Mouse (Mus musculus) lung, embryonic 15.5 days (tissue): Measurements from ENCODE around the gene Rec114. TPM values are rescaled to one million over a fixed set of nuclear protein-coding genes. Genes with fewer than 3 reads are reported as not detected.
A peak's percentile ranks its signal among the peaks of the same experiment; 100 is the strongest.

Source experiments
- ATAC-seq: fragments of 200-750 bp; cut with Nextera tagmentation; 2 replicates; pipeline ENCODE4 v1.8.0; 2017; ENCODE audit warnings: moderate number of reproducible peaks, borderline replicate concordance; ENCODE audit not compliant: low FRiP score, low TSS enrichment; ENCODE audit errors: extremely low read depth
- H3K27ac ChIP-seq: fragments of 300-500 bp; sonication (generic); 2 replicates; pipeline ENCODE4 v1.5.1; 2015; ENCODE audit warnings: moderate library complexity, mild to moderate bottlenecking, inconsistent platforms
- H3K27me3 ChIP-seq: fragments of 300-500 bp; sonication (generic); 2 replicates; pipeline ENCODE4 v1.6.1; 2015; ENCODE audit warnings: inconsistent platforms
- H3K36me3 ChIP-seq: fragments of 300-500 bp; sonication (generic); 2 replicates; pipeline ENCODE4 v1.6.1; 2015; ENCODE audit warnings: inconsistent platforms
- H3K4me1 ChIP-seq: fragments of 300-500 bp; sonication (generic); 2 replicates; pipeline ENCODE4 v1.6.1; 2015; ENCODE audit warnings: inconsistent platforms
- H3K4me2 ChIP-seq: fragments of 300-500 bp; sonication (generic); 2 replicates; pipeline ENCODE4 v1.6.1; 2015; ENCODE audit warnings: inconsistent platforms, mild to moderate bottlenecking, moderate library complexity
- H3K4me3 ChIP-seq: fragments of 300-500 bp; sonication (generic); 2 replicates; pipeline ENCODE4 v1.5.1; 2015; ENCODE audit warnings: mild to moderate bottlenecking, inconsistent platforms
- H3K9ac ChIP-seq: fragments of 300-500 bp; sonication (generic); 2 replicates; pipeline ENCODE4 v1.6.1; 2015; ENCODE audit warnings: inconsistent platforms
- H3K9me3 ChIP-seq: fragments of 300-500 bp; sonication (generic); 2 replicates; pipeline ENCODE4 v1.6.1; 2016; ENCODE audit warnings: inconsistent platforms
- WGBS: fragments of 180-500 bp; shearing (Covaris S2); methylation state at CpG from one replicate; pipeline ENCODE4 v1.1.7; 2015; 5-methylcytosine and 5-hydroxymethylcytosine counted together
- polyA plus RNA-seq: library from polyadenylated mRNA; unstranded; fragments of >200 nt; fragmentation: Nextera tagmentation; extraction: Ambion mirVana; gene quantifications from 2 replicates; pipeline ENCODE4 v1.2.1, GENCODE M21; 2015

Gene Rec114
- polyA plus RNA-seq, 1 experiment from 2014 or later = 1.8 TPM

GRCm38 (mm10) chr9:58623009-58623408, 120.8 kb downstream of the Rec114 start:
- no peaks in the 10 kb centered on the region for H3K27me3 ChIP-seq
- H3K4me1 ChIP-seq = peaks cover 16% of the 10 kb centered on the region
- no peak overlapping the region for H3K9ac ChIP-seq
- no peak for ATAC-seq
- 41% methylated on average over 1 of the region's 1 CpGs for WGBS
- H3K4me2 ChIP-seq = no peak overlapping the region
- no peaks in the 10 kb centered on the region for H3K9me3 ChIP-seq
- no peak overlapping the region for H3K4me3 ChIP-seq
- 0 out of 2 replicates have a peak, but pooled peaks cover 4% of the 10 kb centered on the region for H3K36me3 ChIP-seq
- peak overlapping the region; percentile 22 for H3K27ac ChIP-seq

GRCm38 (mm10) chr9:58615064-58615938, 128.5 kb downstream of the Rec114 start:
- WGBS = 66% methylated on average over 3 of the region's 3 CpGs
- H3K9ac ChIP-seq = no peak overlapping the region
- peaks cover 11% of the 10 kb centered on the region for H3K4me1 ChIP-seq
- no peaks in the 10 kb centered on the region for H3K9me3 ChIP-seq
- H3K36me3 ChIP-seq = no peaks in the 10 kb centered on the region
- no peak overlapping the region for H3K4me3 ChIP-seq
- no peak overlapping the region for H3K4me2 ChIP-seq
- ATAC-seq = no peak
- H3K27ac ChIP-seq = no peak overlapping the region
- no peaks in the 10 kb centered on the region for H3K27me3 ChIP-seq

- H3K27ac ChIP-seq = no peak overlapping the region
- WGBS = 75% methylated on average over 1 of the region's 1 CpGs
- no peak for ATAC-seq
- H3K36me3 ChIP-seq = no peaks in the 10 kb centered on the region
- H3K9ac ChIP-seq = no peak overlapping the region
- H3K9me3 ChIP-seq = no peaks in the 10 kb centered on the region
- H3K4me1 ChIP-seq = 0 out of 2 replicates have a peak, but pooled peaks cover 7% of the 10 kb centered on the region
- H3K4me3 ChIP-seq = no peak overlapping the region
- no peak overlapping the region for H3K4me2 ChIP-seq
- no peaks in the 10 kb centered on the region for H3K27me3 ChIP-seq
Observed at GRCm38 (mm10) chr9:58613790-58614189, 130.0 kb downstream of the Rec114 start.

Other genes starting within 250 kb of the Rec114 start
- 40.0 TPM in 2 replicates for gene Cd276, start 188.5 kb downstream of the Rec114 start, polyA plus RNA-seq
- gene Nptn, start 161.7 kb downstream of the Rec114 start, polyA plus RNA-seq = 126 and 134 TPM in 2 replicates
- 0.21 and 0.29 TPM in 2 replicates for gene Hcn4, start 79.4 kb upstream of the Rec114 start, polyA plus RNA-seq